Mouse (Mus musculus) midbrain, embryonic 13.5 days (tissue): ENCODE data around the gene Cacng8. TPM values are rescaled to one million over a fixed set of nuclear protein-coding genes. Genes with fewer than 3 reads are reported as not detected.

Experiments used
- ATAC-seq: fragments of 200-750 bp; cut with Nextera tagmentation; 2 replicates; pipeline ENCODE4 v1.8.0; 2017; ENCODE audit warnings: mild to moderate bottlenecking, moderate TSS enrichment, moderate library complexity
- H3K27ac ChIP-seq: fragments of 300-500 bp; sonication (generic); 2 replicates; pipeline ENCODE4 v1.5.1; 2015; ENCODE audit warnings: inconsistent platforms, mild to moderate bottlenecking, moderate library complexity
- H3K27me3 ChIP-seq: fragments of 300-500 bp; sonication (generic); 2 replicates; pipeline ENCODE4 v1.6.1; 2015; ENCODE audit warnings: mild to moderate bottlenecking, inconsistent platforms
- H3K36me3 ChIP-seq: fragments of 300-500 bp; sonication (generic); 2 replicates; pipeline ENCODE4 v1.6.1; 2015; ENCODE audit warnings: mild to moderate bottlenecking, inconsistent platforms
- H3K4me1 ChIP-seq: fragments of 300-500 bp; sonication (generic); replicated peaks from 2 replicates; pipeline ENCODE4 v1.6.1; 2015; ENCODE audit warnings: inconsistent platforms
- H3K4me2 ChIP-seq: fragments of 300-500 bp; sonication (generic); replicated peaks from 2 replicates; pipeline ENCODE4 v1.6.1; 2015; ENCODE audit warnings: moderate library complexity, mild to moderate bottlenecking, inconsistent platforms
- H3K4me3 ChIP-seq: fragments of 300-500 bp; sonication (generic); replicated peaks from 2 replicates; pipeline ENCODE4 v1.5.1; 2015; ENCODE audit warnings: mild to moderate bottlenecking, inconsistent platforms
- H3K9ac ChIP-seq: fragments of 300-500 bp; sonication (generic); replicated peaks from 2 replicates; pipeline ENCODE4 v1.6.1; 2015; ENCODE audit warnings: mild to moderate bottlenecking, inconsistent platforms
- H3K9me3 ChIP-seq: fragments of 300-500 bp; sonication (generic); 2 replicates; pipeline ENCODE4 v1.6.1; 2016; ENCODE audit warnings: mild to moderate bottlenecking, inconsistent platforms
- WGBS: fragments of 180-500 bp; shearing (Covaris S2); methylation state at CpG from one replicate; pipeline ENCODE4 v1.1.7; 2015; 5-methylcytosine and 5-hydroxymethylcytosine counted together
- polyA plus RNA-seq: library from polyadenylated mRNA; unstranded; fragments of >200 nt; fragmentation: Nextera tagmentation; extraction: Ambion mirVana; gene quantifications from 2 replicates; pipeline ENCODE4 v1.2.1, GENCODE M21; 2015

The Cacng8 gene
- polyA plus RNA-seq, 1 experiment from 2014 or later, result 13.9 TPM

DNA sequence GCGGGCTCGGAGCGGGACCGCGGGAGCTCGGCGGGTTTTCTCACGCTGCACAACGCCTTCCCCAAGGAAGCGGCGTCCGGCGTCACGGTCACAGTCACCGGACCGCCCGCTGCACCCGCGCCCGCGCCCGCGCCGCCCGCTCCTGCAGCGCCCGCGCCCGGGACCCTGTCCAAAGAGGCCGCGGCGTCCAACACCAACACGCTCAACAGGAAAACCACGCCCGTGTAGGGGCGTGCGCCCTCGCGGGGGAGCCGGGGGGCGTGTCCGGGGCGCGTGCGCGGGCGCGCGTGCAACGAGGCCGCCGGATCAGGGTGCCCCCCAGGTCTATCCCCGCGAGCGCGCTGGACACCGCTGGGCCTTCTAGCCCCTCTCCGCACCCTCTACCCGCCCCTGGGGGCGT lies 24.9 kb downstream of the Cacng8 start:
- peak overlapping the region; percentile 78 for H3K9ac ChIP-seq
- peak overlapping the region; percentile 60 for H3K4me3 ChIP-seq
- H3K27me3 ChIP-seq, result peaks cover 67% of the 10 kb centered on the region
- H3K4me2 ChIP-seq, result peak overlapping the region; percentile 99
- H3K9me3 ChIP-seq, result no peaks in the 10 kb centered on the region
- no peak overlapping the region for H3K27ac ChIP-seq
- ATAC-seq, result peak; percentile 19; the same call in 1 of the 2 replicates
- no peaks in the 10 kb centered on the region for H3K36me3 ChIP-seq
- WGBS, result under 1% methylated on average over 36 of the region's 60 CpGs
- peaks cover 27% of the 10 kb centered on the region for H3K4me1 ChIP-seq

DNA sequence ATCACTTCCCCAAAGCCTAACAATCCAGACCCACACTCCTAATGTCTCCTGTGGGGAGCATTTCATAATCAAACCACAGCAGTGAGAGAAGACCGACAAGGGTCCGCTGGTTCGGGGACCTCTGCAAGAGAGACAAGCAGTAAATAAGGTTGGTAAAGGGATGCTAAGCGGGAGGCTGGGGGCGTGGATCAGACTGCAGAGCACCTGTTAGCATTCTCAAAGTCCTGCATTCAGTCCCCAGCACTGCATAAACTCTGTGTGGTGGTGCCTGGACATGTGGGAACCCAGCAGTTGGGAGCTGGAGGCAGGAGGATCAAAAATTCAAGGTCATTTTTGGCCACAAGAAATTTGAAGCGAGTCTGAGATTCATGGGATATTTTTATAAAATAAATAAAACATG lies 29.5 kb downstream of the Cacng8 start:
- H3K27me3 ChIP-seq, result peaks cover 77% of the 10 kb centered on the region
- no peak for ATAC-seq
- H3K27ac ChIP-seq, result no peak overlapping the region
- H3K9ac ChIP-seq, result no peak overlapping the region
- H3K4me1 ChIP-seq, result peaks cover 13% of the 10 kb centered on the region
- H3K4me3 ChIP-seq, result no peak overlapping the region
- 37% methylated on average over 6 of the region's 6 CpGs for WGBS
- no peak overlapping the region for H3K4me2 ChIP-seq
- H3K9me3 ChIP-seq, result no peaks in the 10 kb centered on the region
- no peaks in the 10 kb centered on the region for H3K36me3 ChIP-seq

DNA sequence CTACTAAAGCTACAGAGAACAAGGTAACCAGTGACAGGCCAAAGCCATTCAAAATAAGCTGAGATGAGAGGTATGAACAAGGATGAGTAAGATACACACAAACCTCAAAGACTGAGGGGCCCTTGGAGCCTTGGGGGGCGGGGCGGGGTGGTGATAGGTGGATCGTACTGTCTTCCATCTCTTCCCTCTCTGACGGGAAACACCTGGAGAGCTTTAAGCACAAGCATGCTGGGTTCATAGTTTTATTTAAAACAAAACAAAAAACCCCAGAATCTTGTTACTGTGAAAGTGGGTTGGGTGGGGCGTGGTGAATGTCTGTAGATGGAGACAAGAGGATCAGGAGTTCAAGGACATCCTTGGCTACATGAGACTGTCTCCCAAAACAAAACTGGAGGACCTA lies 30.0 kb downstream of the Cacng8 start:
- no peak overlapping the region for H3K4me2 ChIP-seq
- no peak overlapping the region for H3K4me3 ChIP-seq
- no peak for ATAC-seq
- H3K36me3 ChIP-seq, result no peaks in the 10 kb centered on the region
- WGBS, result 60% methylated on average over 5 of the region's 5 CpGs
- H3K9me3 ChIP-seq, result no peaks in the 10 kb centered on the region
- peaks cover 80% of the 10 kb centered on the region for H3K27me3 ChIP-seq
- H3K27ac ChIP-seq, result no peak overlapping the region
- H3K4me1 ChIP-seq, result peaks cover 9% of the 10 kb centered on the region
- H3K9ac ChIP-seq, result no peak overlapping the region

DNA sequence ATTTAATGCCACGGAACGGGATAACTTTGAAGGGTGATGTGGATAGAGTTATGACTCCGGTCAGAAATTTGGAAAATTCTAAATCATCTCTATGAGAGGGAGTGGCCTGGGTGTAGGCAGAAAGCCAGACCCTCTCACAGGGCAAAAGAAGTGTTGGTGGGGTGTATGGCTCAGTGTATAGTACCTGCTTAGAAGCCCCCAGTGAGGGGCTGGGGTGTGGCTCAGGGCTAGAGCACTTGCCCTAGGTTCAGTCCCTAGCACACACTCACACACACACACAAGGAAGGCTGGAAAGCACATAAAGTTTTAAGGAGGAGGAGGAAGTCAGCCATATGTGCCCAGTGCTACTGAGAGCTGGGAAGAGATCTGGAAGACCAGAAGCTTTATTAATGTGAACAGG lies 30.8 kb downstream of the Cacng8 start:
- H3K27ac ChIP-seq, result no peak overlapping the region
- 89% methylated on average over 3 of the region's 3 CpGs for WGBS
- H3K36me3 ChIP-seq, result no peaks in the 10 kb centered on the region
- no peak overlapping the region for H3K4me3 ChIP-seq
- ATAC-seq, result no peak
- H3K9me3 ChIP-seq, result no peaks in the 10 kb centered on the region
- no peak overlapping the region for H3K4me2 ChIP-seq
- H3K9ac ChIP-seq, result no peak overlapping the region
- H3K4me1 ChIP-seq, result peaks cover 7% of the 10 kb centered on the region
- H3K27me3 ChIP-seq, result peaks cover 77% of the 10 kb centered on the region

DNA sequence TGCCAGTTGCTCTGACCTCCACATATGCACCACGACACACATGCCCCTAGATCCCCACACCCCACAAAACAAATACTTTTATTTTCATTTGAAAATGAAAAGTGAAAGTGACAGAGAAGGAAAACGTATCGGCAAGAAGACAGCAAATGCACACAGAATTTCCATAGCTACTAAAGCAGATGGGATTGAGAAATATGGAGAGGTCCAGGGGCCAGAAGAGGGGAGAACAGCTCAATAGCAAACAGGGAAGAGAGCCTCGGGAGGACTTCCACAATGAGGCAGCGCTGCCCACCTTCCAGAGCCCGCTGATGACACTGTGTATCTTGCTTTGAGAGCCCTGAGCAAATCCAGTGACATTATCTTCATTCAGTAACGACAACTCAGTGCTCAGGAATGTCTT lies 31.6 kb downstream of the Cacng8 start:
- no peaks in the 10 kb centered on the region for H3K36me3 ChIP-seq
- no peak for ATAC-seq
- H3K4me1 ChIP-seq, result peaks cover 7% of the 10 kb centered on the region
- no peaks in the 10 kb centered on the region for H3K9me3 ChIP-seq
- no peak overlapping the region for H3K27ac ChIP-seq
- H3K27me3 ChIP-seq, result peaks cover 70% of the 10 kb centered on the region
- 61% methylated on average over 7 of the region's 7 CpGs for WGBS
- no peak overlapping the region for H3K9ac ChIP-seq
- no peak overlapping the region for H3K4me3 ChIP-seq
- H3K4me2 ChIP-seq, result no peak overlapping the region

DNA sequence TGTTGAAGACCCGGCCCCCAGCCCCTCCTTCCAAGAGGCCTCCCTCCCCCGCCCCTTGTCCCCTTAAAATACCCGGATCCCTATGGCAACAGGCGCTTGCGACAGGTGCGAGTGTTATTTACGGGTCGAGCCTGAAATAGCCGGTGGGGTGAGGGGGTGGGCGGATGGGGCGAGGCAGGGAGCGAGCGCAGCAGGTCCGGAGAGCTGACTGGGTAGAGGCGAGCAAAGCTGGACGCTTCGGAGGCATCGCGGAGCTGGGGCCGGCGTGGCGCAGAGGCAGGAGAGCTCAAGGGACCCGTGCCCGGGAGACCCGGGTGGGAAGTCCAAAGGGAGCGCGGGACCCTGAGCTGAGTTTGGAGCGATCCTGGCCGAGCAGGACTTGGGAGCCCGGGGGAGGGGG lies 32.9 kb downstream of the Cacng8 start:
- Histone ChIP-seq H3K4me3 (peak overlapping the region; percentile 28), H3K4me1 (peaks cover 7% of the 10 kb centered on the region), H3K27ac (no peak overlapping the region), H3K4me2 (peak overlapping the region; percentile 53), H3K9me3 (no peaks in the 10 kb centered on the region), H3K27me3 (peaks cover 56% of the 10 kb centered on the region), H3K9ac (peak overlapping the region; percentile 49; the same call in 1 of the 2 replicates), H3K36me3 (no peaks in the 10 kb centered on the region)
- peak; percentile 41 for ATAC-seq
- WGBS, result 0% methylated on average over 30 of the region's 30 CpGs

DNA sequence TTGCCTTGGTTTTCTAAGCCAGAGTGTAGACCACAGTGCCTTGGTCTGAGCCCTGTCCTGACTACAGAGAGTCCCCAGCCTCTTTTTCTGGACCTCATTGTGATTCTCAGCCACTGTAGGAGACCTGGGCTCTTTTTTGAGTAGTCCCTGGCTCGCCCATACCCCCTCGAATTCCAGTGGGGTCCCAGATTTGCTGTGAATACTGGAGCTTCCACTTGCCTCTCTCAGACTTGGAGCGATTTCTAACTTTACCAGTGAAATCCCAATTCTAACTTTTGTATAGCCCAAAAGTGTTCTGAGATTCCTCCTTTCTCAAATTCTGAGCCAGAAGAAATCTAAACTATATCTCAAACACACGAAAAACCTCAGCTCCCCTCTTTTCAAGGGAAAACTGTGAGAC lies 33.4 kb downstream of the Cacng8 start, which contains the start of gene Cacng6:
TSS of gene Cacng6 (plus strand) at position 301 of the 400 bp plus-strand sequence.
- Histone ChIP-seq H3K4me3 (peak within 1 kb of the TSS; percentile 28), H3K4me1 (peaks cover 7% of the 10 kb centered on the region), H3K27me3 (peaks cover 54% of the 10 kb centered on the region), H3K36me3 (no peaks in the 10 kb centered on the region), H3K9ac (peak within 1 kb of the TSS; percentile 49; the same call in 1 of the 2 replicates), H3K9me3 (no peaks in the 10 kb centered on the region), H3K27ac (no peak within 1 kb of the TSS), H3K4me2 (peak within 1 kb of the TSS; percentile 53)
- 33% methylated on average over 4 of the region's 4 CpGs for WGBS
- 0 out of 2 replicates have a peak, but pooled peaks have one; percentile 32 for ATAC-seq

DNA sequence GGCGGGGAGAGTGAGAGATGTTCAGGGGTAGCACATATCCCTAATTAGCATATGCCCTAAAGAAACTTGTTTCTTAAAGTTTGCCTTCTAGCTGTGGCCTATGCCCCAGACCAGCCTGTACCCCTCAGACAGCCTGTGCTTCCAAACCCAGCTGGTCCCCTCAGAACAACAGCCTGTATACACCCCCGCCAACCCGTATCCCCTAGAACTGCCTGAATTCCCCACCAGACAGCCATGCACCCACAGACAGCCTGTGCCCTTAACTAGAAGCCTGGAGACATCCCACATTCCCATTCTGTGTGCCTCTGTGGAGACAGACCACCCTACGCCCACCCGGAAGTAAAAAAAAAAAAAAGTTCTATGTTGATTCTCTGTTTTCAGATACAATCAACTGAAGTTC lies 34.7 kb downstream of the Cacng8 start:
- WGBS, result 90% methylated on average over 5 of the region's 5 CpGs
- H3K9me3 ChIP-seq, result no peaks in the 10 kb centered on the region
- peaks cover 50% of the 10 kb centered on the region for H3K27me3 ChIP-seq
- peaks cover 7% of the 10 kb centered on the region for H3K4me1 ChIP-seq
- no peak for ATAC-seq
- no peaks in the 10 kb centered on the region for H3K36me3 ChIP-seq
- H3K4me2 ChIP-seq, result no peak overlapping the region
- H3K27ac ChIP-seq, result no peak overlapping the region
- H3K9ac ChIP-seq, result no peak overlapping the region
- no peak overlapping the region for H3K4me3 ChIP-seq

DNA sequence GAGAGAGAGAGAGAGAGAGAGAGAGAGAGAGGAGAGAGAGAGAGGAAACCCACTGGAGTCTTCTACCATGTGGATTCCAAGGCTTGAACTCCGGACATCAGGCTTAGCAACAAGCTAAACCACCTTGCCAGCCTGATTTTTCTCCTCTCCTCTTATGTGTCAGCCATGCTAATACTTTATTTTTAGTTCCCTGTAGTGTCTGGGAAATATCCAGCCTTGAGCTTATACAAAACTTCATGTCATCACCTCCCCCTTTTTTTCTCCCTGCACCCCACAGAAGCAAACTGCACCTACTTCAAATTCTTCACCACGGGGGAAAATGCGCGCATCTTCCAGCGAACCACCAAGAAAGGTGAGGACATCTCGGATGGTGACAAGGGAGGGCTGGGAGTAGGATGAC lies 39.7 kb downstream of the Cacng8 start:
- Histone ChIP-seq H3K27ac (no peak overlapping the region), H3K4me3 (no peak overlapping the region), H3K4me1 (no peaks in the 10 kb centered on the region), H3K36me3 (no peaks in the 10 kb centered on the region), H3K4me2 (no peak overlapping the region), H3K9me3 (no peaks in the 10 kb centered on the region), H3K9ac (no peak overlapping the region), H3K27me3 (peaks cover 6% of the 10 kb centered on the region)
- WGBS, result 82% methylated on average over 6 of the region's 6 CpGs
- no peak for ATAC-seq

DNA sequence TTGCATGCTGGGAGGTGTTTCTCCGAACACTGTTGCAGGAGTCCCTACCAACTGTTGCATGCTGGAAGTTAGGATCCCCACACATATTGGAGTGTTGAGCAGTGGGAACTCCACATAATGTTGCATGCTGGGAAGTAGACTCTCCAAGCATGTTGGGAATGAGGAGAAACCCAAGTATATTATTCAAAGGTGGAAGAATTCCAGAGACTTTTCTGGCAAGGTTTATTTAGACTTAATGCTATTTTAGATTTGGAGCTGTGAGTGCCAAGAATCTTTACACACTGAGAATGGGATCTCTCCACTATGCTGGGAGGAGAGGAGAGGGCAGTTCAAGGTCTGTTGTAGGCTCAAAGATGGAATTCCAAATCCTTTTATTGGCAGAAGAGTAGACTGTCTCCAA lies 41.6 kb downstream of the Cacng8 start:
- no peak overlapping the region for H3K27ac ChIP-seq
- no peaks in the 10 kb centered on the region for H3K4me1 ChIP-seq
- no peak overlapping the region for H3K4me3 ChIP-seq
- H3K9me3 ChIP-seq, result no peaks in the 10 kb centered on the region
- ATAC-seq, result no peak
- WGBS, result 86% methylated on average over 1 of the region's 1 CpGs
- H3K4me2 ChIP-seq, result no peak overlapping the region
- H3K9ac ChIP-seq, result no peak overlapping the region
- no peaks in the 10 kb centered on the region; the same call in 1 of the 2 replicates for H3K27me3 ChIP-seq
- H3K36me3 ChIP-seq, result no peaks in the 10 kb centered on the region

DNA sequence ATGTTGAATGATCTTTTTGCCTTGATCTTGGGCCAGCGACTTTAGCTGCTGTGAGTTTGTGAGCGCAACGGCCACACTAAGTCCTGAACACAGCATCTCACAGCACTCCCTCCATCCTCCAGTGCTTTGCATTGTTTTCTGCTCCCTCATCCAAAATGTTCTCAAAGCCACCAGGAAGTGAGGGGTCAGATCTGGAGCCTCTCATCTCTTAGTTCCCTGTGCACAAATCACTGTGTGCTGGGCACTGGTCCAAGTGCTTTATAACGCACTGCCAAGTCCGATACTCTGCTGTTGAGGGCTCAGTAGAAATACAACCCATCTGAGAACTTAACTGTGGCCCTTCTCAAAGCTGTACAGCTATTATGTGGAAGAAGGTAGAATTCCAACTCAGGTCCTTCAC lies 47.5 kb downstream of the Cacng8 start:
- no peak overlapping the region for H3K27ac ChIP-seq
- ATAC-seq, result no peak
- WGBS, result 48% methylated on average over 5 of the region's 5 CpGs
- no peak overlapping the region for H3K4me3 ChIP-seq
- H3K36me3 ChIP-seq, result no peaks in the 10 kb centered on the region
- H3K9ac ChIP-seq, result no peak overlapping the region
- H3K27me3 ChIP-seq, result no peaks in the 10 kb centered on the region
- H3K9me3 ChIP-seq, result no peaks in the 10 kb centered on the region
- no peak overlapping the region for H3K4me2 ChIP-seq
- no peaks in the 10 kb centered on the region for H3K4me1 ChIP-seq

DNA sequence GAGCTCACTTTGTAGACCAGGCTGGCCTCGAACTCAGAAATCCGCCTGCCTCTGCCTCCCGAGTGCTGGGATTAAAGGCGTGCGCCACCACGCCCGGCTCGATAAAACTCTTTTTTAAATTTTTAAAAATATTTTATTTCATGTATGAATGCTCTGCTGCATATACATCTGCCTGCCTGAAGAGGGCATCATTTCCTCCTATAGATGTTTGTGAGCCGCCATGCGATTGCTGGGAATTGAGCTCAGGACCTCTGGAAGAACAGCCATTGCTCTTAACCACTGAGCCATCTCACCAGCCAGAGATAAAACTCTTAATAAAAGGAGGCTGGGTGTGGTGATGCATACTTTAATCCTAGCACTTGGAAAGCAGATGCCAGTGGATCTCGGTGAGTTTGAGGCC lies 49.5 kb downstream of the Cacng8 start:
- Histone ChIP-seq H3K9me3 (no peaks in the 10 kb centered on the region), H3K4me1 (no peaks in the 10 kb centered on the region), H3K4me3 (no peak overlapping the region), H3K27ac (no peak overlapping the region), H3K36me3 (no peaks in the 10 kb centered on the region), H3K4me2 (no peak overlapping the region), H3K27me3 (no peaks in the 10 kb centered on the region), H3K9ac (no peak overlapping the region)
- ATAC-seq, result no peak
- WGBS, result 93% methylated on average over 11 of the region's 11 CpGs

DNA sequence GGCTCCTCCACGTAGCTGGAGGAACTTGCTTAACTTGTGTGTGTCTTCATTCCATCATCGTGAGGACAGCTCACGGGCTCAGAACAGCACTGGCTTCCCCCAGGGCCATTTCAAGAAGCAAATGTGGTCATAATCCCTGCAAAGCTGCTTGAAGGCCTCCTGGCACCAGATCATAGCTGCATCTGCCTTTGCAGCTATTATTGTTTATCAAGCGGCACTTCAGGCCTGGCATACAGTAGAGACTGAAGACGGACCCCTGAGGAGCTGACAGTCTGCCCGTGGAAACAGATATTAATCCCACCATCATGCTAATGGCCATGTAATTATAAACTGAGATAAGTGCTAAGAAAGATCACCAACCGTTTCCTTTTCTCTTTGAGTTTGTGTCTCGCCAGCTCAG lies 50.0 kb downstream of the Cacng8 start:
- H3K27me3 ChIP-seq, result no peaks in the 10 kb centered on the region
- no peaks in the 10 kb centered on the region for H3K36me3 ChIP-seq
- no peak overlapping the region for H3K4me3 ChIP-seq
- 63% methylated on average over 8 of the region's 8 CpGs for whole genome bisulfite sequencing
- no peak for ATAC-seq
- no peaks in the 10 kb centered on the region for H3K9me3 ChIP-seq
- no peak overlapping the region for H3K4me2 ChIP-seq
- no peak overlapping the region for H3K27ac ChIP-seq
- no peak overlapping the region for H3K9ac ChIP-seq
- no peaks in the 10 kb centered on the region for H3K4me1 ChIP-seq
